Mouse (Mus musculus) heart, postnatal 14 days (tissue): ENCODE results near the gene Tnpo2. TPM values are rescaled to one million over a fixed set of nuclear protein-coding genes. Genes with fewer than 3 reads are reported as not detected.

Experiments used
- DNase-seq, 2 experiments: peaks; one replicate each; pipeline ENCODE4 v3.0.0; 2021 to 2022
- intact Hi-C: fragments of 180-260 bp; cut with DNase I; formaldehyde crosslinking; loops from one replicate; pipeline ENCODE4 v1.15.1; 2025
- microRNA-seq, 2 experiments: library from miRNA; unstranded; fragments of <30 nt; microRNA quantifications; one replicate each; pipeline ENCODE4 v1.2.0; 2021 to 2022
- total RNA-seq, 2 experiments: library from RNA; stranded (reverse); gene quantifications; 2 replicates each; pipeline ENCODE4 v1.2.3; 2021

The Tnpo2 gene
- total RNA-seq, 2 experiments from 2014 or later, result 28.0 to 42.2 TPM

GRCm38 (mm10) chr8:85095051-85095450 is 58.3 kb downstream of the Tnpo2 start:
- intact Hi-C loops, result no loop called here
- no peak for DNase-seq

GRCm38 (mm10) chr8:85095566-85095965 is 58.9 kb downstream of the Tnpo2 start:
- no peak for DNase-seq
- intact Hi-C loops, result no loop called here

DNA sequence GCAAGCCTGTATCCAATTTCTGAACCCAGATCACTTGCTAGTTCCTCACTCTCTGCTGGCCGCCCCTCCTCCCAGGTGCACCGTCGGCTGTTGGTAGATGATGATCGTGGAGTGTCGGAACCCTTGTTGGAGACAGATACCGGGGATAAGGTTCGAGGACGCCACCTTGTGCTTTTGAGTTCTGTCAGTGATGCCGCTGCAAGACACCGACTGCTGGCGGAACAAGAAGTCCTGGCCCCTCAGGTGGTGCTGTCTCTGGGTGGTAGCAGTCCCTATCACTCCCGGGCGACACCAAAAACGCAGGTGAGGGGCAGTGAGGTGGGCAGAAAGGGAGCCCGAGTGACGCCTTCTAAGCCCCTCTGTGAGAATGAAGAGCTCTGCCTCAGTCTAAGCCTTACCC is 59.5 kb downstream of the Tnpo2 start:
- no peak for DNase-seq
- intact Hi-C loops, result no loop called here

DNA sequence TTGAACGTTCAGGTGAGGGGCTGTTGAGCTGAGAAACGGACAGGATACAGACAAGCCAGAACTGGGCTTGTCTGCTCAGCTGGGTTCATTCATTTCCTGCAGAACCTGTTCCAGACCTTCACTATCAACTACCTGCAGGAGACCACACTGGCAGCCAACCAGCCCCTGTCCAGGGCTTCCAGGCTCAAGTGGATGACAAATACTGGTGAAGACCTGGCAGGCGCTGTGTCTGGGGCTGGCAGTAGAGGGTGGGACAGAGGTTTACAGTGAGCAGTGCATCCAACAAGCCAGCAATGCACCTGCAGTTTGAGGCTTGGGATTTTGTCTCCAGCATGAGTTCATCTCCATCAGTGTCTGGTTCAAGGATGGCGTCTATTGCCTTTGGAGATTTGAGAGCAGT is 60.1 kb downstream of the Tnpo2 start:
- intact Hi-C loops, result no loop called here

GRCm38 (mm10) chr8:85100076-85100665 is 63.5 kb downstream of the Tnpo2 start:
- DNase-seq, result no peak
- intact Hi-C loops, result no loop called here

More for the DNA sequence above, 60.1 kb downstream of the Tnpo2 start:
- no peak for DNase-seq

Small RNA genes lying within 50 kb of the gene (microRNA-seq; reads per million reads assigned to microRNA genes)
- gene Mir7070, result 0 to 6.5 reads per million in 2 experiments

Other genes with a start within 250 kb of the Tnpo2 start
- 100 to 1,000 TPM; 276 to 280 TPM for gene Nfix, start 236.6 kb upstream of the Tnpo2 start, total RNA-seq
- 1 to 10 TPM; 6.1 to 6.4 TPM for gene Dand5, start 214.1 kb upstream of the Tnpo2 start, total RNA-seq
- gene Gadd45gip1, start 205.4 kb upstream of the Tnpo2 start, total RNA-seq, result 10 to 100 TPM; 23.0 to 25.0 TPM
- 10 to 100 TPM; 78.9 to 79.9 TPM for gene Rad23a, start 196.2 kb upstream of the Tnpo2 start, total RNA-seq
- gene Calr, start 190.0 kb upstream of the Tnpo2 start, total RNA-seq, result 100 to 1,000 TPM; 262 to 331 TPM
- 10 to 100 TPM; 23.7 to 27.8 TPM for gene Farsa, start 179.9 kb upstream of the Tnpo2 start, total RNA-seq
- gene Syce2, start 164.8 kb upstream of the Tnpo2 start, total RNA-seq, result 1 to 10 TPM; 2.2 to 3.7 TPM
- gene Gcdh, start 143.0 kb upstream of the Tnpo2 start, total RNA-seq, result 10 to 100 TPM; 41.4 to 42.0 TPM
- gene Klf1, start 135.0 kb upstream of the Tnpo2 start, total RNA-seq, result not detected
- gene Dnase2a, start 128.4 kb upstream of the Tnpo2 start, total RNA-seq, result 1 to 10 TPM; 5.9 to 7.3 TPM
- not detected for gene Mast1, start 99.6 kb upstream of the Tnpo2 start, total RNA-seq
- not detected for gene Rtbdn, start 89.9 kb upstream of the Tnpo2 start, total RNA-seq
- 1 to 10 TPM; 1.1 to 2.7 TPM for gene Gm49661, start 67.5 kb upstream of the Tnpo2 start, total RNA-seq
- 100 to 1,000 TPM; 627 to 727 TPM for gene Prdx2, start 67.3 kb upstream of the Tnpo2 start, total RNA-seq
- 10 to 100 TPM; 39.7 to 50.7 TPM for gene Rnaseh2a, start 67.1 kb upstream of the Tnpo2 start, total RNA-seq
- gene Junb, start 58.2 kb upstream of the Tnpo2 start, total RNA-seq, result 10 to 100 TPM; 11.2 to 13.9 TPM
- gene Hook2, start 46.3 kb upstream of the Tnpo2 start, total RNA-seq, result 1 to 10 TPM; 1.6 to 2.0 TPM
- not detected for gene Best2, start 22.4 kb upstream of the Tnpo2 start, total RNA-seq
- gene Asna1, start 11.6 kb upstream of the Tnpo2 start, total RNA-seq, result 10 to 100 TPM; 65.7 to 67.1 TPM
- 10 to 100 TPM; 90.8 to 99.1 TPM for gene Trir, start 10.1 kb upstream of the Tnpo2 start, total RNA-seq
- gene Fbxw9, start 23.1 kb downstream of the Tnpo2 start, total RNA-seq, result 1 to 10 TPM; 6.8 to 9.1 TPM
- gene Gm5741, start 31.1 kb downstream of the Tnpo2 start, total RNA-seq, result not detected
- gene Dhps, start 34.8 kb downstream of the Tnpo2 start, total RNA-seq, result 10 to 100 TPM; 23.5 to 27.8 TPM
- gene Wdr83os, start 43.8 kb downstream of the Tnpo2 start, total RNA-seq, result 10 to 100 TPM; 37.0 to 40.2 TPM
- gene Wdr83, start 44.4 kb downstream of the Tnpo2 start, total RNA-seq, result 10 to 100 TPM; 27.2 to 27.6 TPM
- 10 to 100 TPM; 30.4 to 37.8 TPM for gene Man2b1, start 46.4 kb downstream of the Tnpo2 start, total RNA-seq
- 1 to 10 TPM; 2.0 to 2.5 TPM for gene Zfp791, start 86.2 kb downstream of the Tnpo2 start, total RNA-seq
- not detected for gene Cks1brt, start 115.0 kb downstream of the Tnpo2 start, total RNA-seq
- gene Olfr371, start 189.1 kb downstream of the Tnpo2 start, total RNA-seq, result not detected